Mouse (Mus musculus) embryonic fibroblast, embryonic 13.5 days (primary cell): ENCODE measurements around the gene Nmrk1.

Experiments
- CTCF ChIP-seq: IDR thresholded peaks from 2 replicates; pipeline ENCODE4 v1.5.1; 2011; ENCODE audit warnings: mild to moderate bottlenecking, control low read depth, low read length, moderate library complexity, borderline replicate concordance; ENCODE audit not compliant: insufficient read depth
- POLR2A ChIP-seq: IDR thresholded peaks from 2 replicates; pipeline ENCODE4 v1.6.1; 2011; ENCODE audit warnings: low read depth, mild to moderate bottlenecking, control low read depth, low read length, moderate library complexity

- TF ChIP-seq POLR2A (no peak), CTCF (no peak)
Measured at GRCm38 (mm10) chr19:18638949-18639348, 7.2 kb downstream of the Nmrk1 start.
